Mouse (Mus musculus): ENCODE results near the gene Snx32.

DNA sequence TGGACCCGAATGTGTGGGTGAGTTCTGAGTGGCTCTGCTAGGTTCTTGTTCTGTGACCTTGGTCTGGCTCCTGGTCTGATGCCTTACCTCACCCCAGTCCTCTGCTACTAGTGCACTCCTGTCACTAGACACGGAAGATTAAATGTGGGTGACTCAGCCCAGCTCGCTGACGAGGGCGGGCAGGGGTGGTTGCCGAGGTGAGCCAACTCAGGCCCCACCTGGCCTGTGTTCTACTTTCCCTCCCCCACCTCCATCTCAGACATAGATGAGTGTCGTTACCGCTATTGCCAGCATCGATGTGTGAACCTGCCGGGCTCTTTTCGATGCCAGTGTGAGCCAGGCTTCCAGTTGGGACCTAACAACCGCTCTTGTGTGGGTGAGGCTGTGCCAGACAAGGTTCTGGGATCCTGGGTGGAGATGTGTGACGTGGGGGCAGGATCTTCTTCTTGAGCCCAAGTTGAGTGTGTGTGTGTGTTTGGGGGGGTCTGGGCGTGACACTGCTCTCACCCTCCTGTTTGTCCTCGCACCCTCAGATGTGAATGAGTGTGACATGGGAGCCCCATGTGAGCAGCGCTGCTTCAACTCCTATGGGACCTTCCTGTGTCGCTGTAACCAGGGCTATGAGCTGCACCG lies 32.6 kb downstream of the Snx32 start:
- no peak for TF ChIP-seq POLR2A (IDR thresholded peaks at IDR 0.05; ENCODE audit: insufficient read length, low read depth)
- no peak for TF ChIP-seq CEBPB (IDR thresholded peaks at IDR 0.05; ENCODE audit: insufficient read depth, poor library complexity, severe bottlenecking)
- TF ChIP-seq MAX (IDR thresholded peaks at IDR 0.05; ENCODE audit: low read depth), result no peak
- no peak for TF ChIP-seq TCF12 (IDR thresholded peaks at IDR 0.05; ENCODE audit: insufficient read depth, poor library complexity, severe bottlenecking)
- no peak for TF ChIP-seq E2F4 (IDR thresholded peaks at IDR 0.05; ENCODE audit: insufficient read depth)
